Mouse (Mus musculus) liver, adult 2 months (tissue): ENCODE measurements around the gene Pxt1. TPM values are rescaled to one million over a fixed set of nuclear protein-coding genes. Genes with fewer than 3 reads are reported as not detected.
A peak's percentile ranks its signal among the peaks of the same experiment; 100 is the strongest.

Experiments used
- DNase-seq: peaks from one replicate; pipeline ENCODE4 v3.0.0-alpha.2; 2011; ENCODE audit warnings: low read depth, low spot score; ENCODE audit errors: extremely low read depth
- H3K27ac ChIP-seq: fragments of 200-500 bp; replicated peaks from 2 replicates; pipeline ENCODE4 v1.5.1; 2012; ENCODE audit warnings: low read depth, mild to moderate bottlenecking, control low read depth, inconsistent platforms, low read length; ENCODE audit not compliant: insufficient read depth
- H3K27me3 ChIP-seq: fragments of 200-500 bp; 2 replicates; pipeline ENCODE4 v1.6.1; 2012; ENCODE audit warnings: mild to moderate bottlenecking, moderate library complexity, low read length, inconsistent platforms; ENCODE audit not compliant: control insufficient read depth, insufficient read depth
- H3K36me3 ChIP-seq: fragments of 200-500 bp; 2 replicates; pipeline ENCODE4 v1.6.1; 2012; ENCODE audit warnings: low read length, inconsistent platforms; ENCODE audit not compliant: control insufficient read depth, insufficient read depth
- H3K4me1 ChIP-seq: fragments of 200-500 bp; 2 replicates; pipeline ENCODE4 v1.6.1; 2011; ENCODE audit warnings: low read length; ENCODE audit not compliant: control insufficient read depth, insufficient read depth
- H3K4me3 ChIP-seq: fragments of 200-500 bp; 2 replicates; pipeline ENCODE4 v1.5.1; 2011; ENCODE audit warnings: low read depth, mild to moderate bottlenecking, control low read depth, low read length, moderate library complexity; ENCODE audit not compliant: insufficient read depth
- H3K79me2 ChIP-seq: fragments of 200-500 bp; 2 replicates; pipeline ENCODE4 v1.6.1; 2012; ENCODE audit warnings: inconsistent platforms, mild to moderate bottlenecking, low read length, moderate library complexity; ENCODE audit not compliant: control insufficient read depth, insufficient read depth
- H3K9ac ChIP-seq: fragments of 200-500 bp; 2 replicates; pipeline ENCODE4 v1.6.1; 2012; ENCODE audit warnings: low read depth, mild to moderate bottlenecking, control low read depth, inconsistent platforms, low read length
- CTCF ChIP-seq: fragments of 200-500 bp; IDR thresholded peaks from 2 replicates; pipeline ENCODE4 v1.5.1; 2011; ENCODE audit warnings: low read depth, low read length, control low read depth
- POLR2A ChIP-seq: fragments of 200-500 bp; IDR thresholded peaks from 2 replicates; pipeline ENCODE4 v1.6.1; 2011; ENCODE audit warnings: low read length, control low read depth; ENCODE audit not compliant: insufficient read depth; ENCODE audit errors: extremely low read depth
- WGBS: fragments of 180-500 bp; shearing (Covaris S2); methylation state at CpG from one replicate; pipeline ENCODE4 v1.1.7; 2018; 5-methylcytosine and 5-hydroxymethylcytosine counted together
- polyA plus RNA-seq: library from polyadenylated mRNA; depleted of rRNA; stranded (reverse); fragments of >200 nt; gene quantifications from 2 replicates; pipeline ENCODE4 v1.2.3, GENCODE M21; 2012
- total RNA-seq: library from RNA; depleted of rRNA; stranded (reverse); fragments of >200 nt; gene quantifications from 2 replicates; pipeline ENCODE4 v1.2.3, GENCODE M21; 2014

Gene Pxt1
- total and polyA plus RNA-seq, 2 experiments, result not detected

DNA sequence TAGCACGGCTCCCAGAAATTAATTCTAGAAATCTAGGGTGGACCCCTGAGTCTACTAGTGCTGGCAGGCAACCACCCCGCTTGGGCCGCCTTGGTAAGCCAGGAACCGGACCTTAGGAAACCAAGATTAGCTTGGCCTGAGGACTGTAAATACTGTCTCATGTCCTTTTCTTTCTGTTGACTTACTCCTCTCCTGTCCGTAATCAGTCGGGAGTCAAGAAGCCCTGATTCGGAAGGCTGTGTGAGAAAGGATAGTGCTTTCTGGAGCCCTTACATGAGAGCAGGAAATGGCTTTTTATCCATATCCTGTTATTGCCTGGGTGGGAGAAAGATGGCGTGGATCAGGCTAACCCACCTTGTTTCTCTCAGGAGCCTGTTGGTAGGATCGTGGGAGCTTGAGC lies 9.6 kb upstream of the Pxt1 start:
- Histone ChIP-seq H3K36me3 (no peaks in the 10 kb centered on the region), H3K79me2 (peaks cover 39% of the 10 kb centered on the region), H3K9ac (peak overlapping the region; percentile 98), H3K27me3 (no peaks in the 10 kb centered on the region), H3K4me3 (peak overlapping the region; percentile 82), H3K27ac (peak overlapping the region; percentile 95), H3K4me1 (peaks cover 17% of the 10 kb centered on the region)
- TF ChIP-seq CTCF, result no peak
- no peak for TF ChIP-seq POLR2A
- peak; percentile 61 for DNase-seq
- 4% methylated on average over 9 of the region's 9 CpGs for WGBS

- peak; percentile 67 for DNase-seq
- Histone ChIP-seq H3K9ac (peak within 1 kb of the TSS; percentile 98), H3K36me3 (no peaks in the 10 kb centered on the region), H3K4me1 (peaks cover 17% of the 10 kb centered on the region), H3K79me2 (peaks cover 32% of the 10 kb centered on the region), H3K27me3 (no peaks in the 10 kb centered on the region), H3K4me3 (peak within 1 kb of the TSS; percentile 82), H3K27ac (peak within 1 kb of the TSS; percentile 95)
- TF ChIP-seq POLR2A (peak; percentile 86; the same call in 1 of the 2 replicates), CTCF (no peak)
- WGBS, result under 1% methylated on average over 80 of the region's 80 CpGs
Observed at GRCm38 (mm10) chr17:28951831-28952799, 8.5 kb upstream of the Pxt1 start, which contains the start of gene Kctd20. Gene Kctd20 (plus strand): TSS chr17:28951950.

GRCm38 (mm10) chr17:28950751-28951150 lies 7.1 kb upstream of the Pxt1 start:
- peaks cover 23% of the 10 kb centered on the region for H3K79me2 ChIP-seq
- WGBS, result 80% methylated on average over 4 of the region's 4 CpGs
- H3K36me3 ChIP-seq, result no peaks in the 10 kb centered on the region
- H3K27me3 ChIP-seq, result no peaks in the 10 kb centered on the region
- no peak for DNase-seq
- H3K27ac ChIP-seq, result no peak overlapping the region
- no peak overlapping the region for H3K9ac ChIP-seq
- peaks cover 17% of the 10 kb centered on the region for H3K4me1 ChIP-seq
- no peak overlapping the region for H3K4me3 ChIP-seq
- TF ChIP-seq POLR2A (no peak), CTCF (no peak)

GRCm38 (mm10) chr17:28948661-28949060 lies 5.0 kb upstream of the Pxt1 start:
- Histone ChIP-seq H3K9ac (no peak overlapping the region), H3K4me3 (no peak overlapping the region)
- WGBS, result 41% methylated on average over 4 of the region's 4 CpGs

GRCm38 (mm10) chr17:28947011-28947939 lies 3.6 kb upstream of the Pxt1 start:
- DNase-seq, result no peak
- H3K4me3 ChIP-seq, result no peak overlapping the region
- H3K27ac ChIP-seq, result no peak overlapping the region
- no peaks in the 10 kb centered on the region for H3K79me2 ChIP-seq
- H3K4me1 ChIP-seq, result peaks cover 6% of the 10 kb centered on the region
- WGBS, result 95% methylated on average over 19 of the region's 19 CpGs
- no peaks in the 10 kb centered on the region for H3K27me3 ChIP-seq
- H3K9ac ChIP-seq, result no peak overlapping the region
- TF ChIP-seq POLR2A (no peak), CTCF (0 out of 2 replicates have a peak, but pooled peaks have one; percentile 13)
- H3K36me3 ChIP-seq, result no peaks in the 10 kb centered on the region

More at GRCm38 (mm10) chr17:28948661-28949060, 5.0 kb upstream of the Pxt1 start:
- H3K27ac ChIP-seq, result no peak overlapping the region
- no peaks in the 10 kb centered on the region for H3K36me3 ChIP-seq
- TF ChIP-seq POLR2A (no peak), CTCF (no peak)
- no peaks in the 10 kb centered on the region for H3K27me3 ChIP-seq
- peaks cover 10% of the 10 kb centered on the region for H3K4me1 ChIP-seq
- peaks cover 6% of the 10 kb centered on the region for H3K79me2 ChIP-seq
- no peak for DNase-seq
